Mouse (Mus musculus) lung, postnatal 25 days (tissue): ENCODE measurements around the gene Dlgap3.

Source experiments
- DNase-seq: peaks from one replicate; pipeline ENCODE4 v3.0.0; 2022; ENCODE audit warnings: low spot score

Dlgap3 gene

GRCm38 (mm10) chr4:127174900-127175278, 5.9 kb downstream of the Dlgap3 start:
- DNase-seq = no peak

GRCm38 (mm10) chr4:127177961-127178360, 9.0 kb downstream of the Dlgap3 start:
- DNase-seq = no peak

- no peak for DNase-seq
Measured at GRCm38 (mm10) chr4:127178671-127179070, 9.7 kb downstream of the Dlgap3 start.

- DNase-seq = no peak
Measured at GRCm38 (mm10) chr4:127179469-127180449, 10.8 kb downstream of the Dlgap3 start.

- DNase-seq = no peak
Measured at GRCm38 (mm10) chr4:127180450-127180840, 11.4 kb downstream of the Dlgap3 start.

GRCm38 (mm10) chr4:127181010-127181409, 12.0 kb downstream of the Dlgap3 start:
- no peak for DNase-seq

- no peak for DNase-seq
Measured at GRCm38 (mm10) chr4:127183867-127184266, 14.9 kb downstream of the Dlgap3 start.

GRCm38 (mm10) chr4:127190921-127191320, 21.9 kb downstream of the Dlgap3 start:
- no peak for DNase-seq

- no peak for DNase-seq
Measured at GRCm38 (mm10) chr4:127192704-127193103, 23.7 kb downstream of the Dlgap3 start.

- no peak for DNase-seq
Measured at GRCm38 (mm10) chr4:127193378-127194155, 24.6 kb downstream of the Dlgap3 start.

- DNase-seq = no peak
Measured at GRCm38 (mm10) chr4:127194477-127195269, 25.7 kb downstream of the Dlgap3 start.

- no peak for DNase-seq
Measured at GRCm38 (mm10) chr4:127198609-127199008, 29.6 kb downstream of the Dlgap3 start.

- no peak for DNase-seq
Measured at GRCm38 (mm10) chr4:127199406-127199805, 30.4 kb downstream of the Dlgap3 start.

- no peak for DNase-seq
Measured at GRCm38 (mm10) chr4:127200164-127200722, 31.2 kb downstream of the Dlgap3 start.

GRCm38 (mm10) chr4:127200769-127201617, 32.0 kb downstream of the Dlgap3 start:
- no peak for DNase-seq

GRCm38 (mm10) chr4:127203081-127203480, 34.1 kb downstream of the Dlgap3 start:
- DNase-seq = no peak

GRCm38 (mm10) chr4:127211318-127211717, 42.3 kb downstream of the Dlgap3 start:
- no peak for DNase-seq

- no peak for DNase-seq
Measured at GRCm38 (mm10) chr4:127214510-127214909, 45.5 kb downstream of the Dlgap3 start.

- no peak for DNase-seq
Measured at GRCm38 (mm10) chr4:127215103-127215502, 46.1 kb downstream of the Dlgap3 start.

GRCm38 (mm10) chr4:127215799-127216198, 46.8 kb downstream of the Dlgap3 start:
- no peak for DNase-seq

- DNase-seq = no peak
Measured at GRCm38 (mm10) chr4:127216251-127216651, 47.2 kb downstream of the Dlgap3 start.
